Comparison of ENCODE assay signal across 8 mouse cellular contexts in genomic region chr6:89360709-89361417, GRCm38 (mm10). TPM values are rescaled to one million over a fixed set of nuclear protein-coding genes. Genes with fewer than 3 reads are reported as not detected.
DNase-seq lines count a peak whose midpoint lies in the region; ATAC-seq and TF ChIP-seq lines count a peak whose summit lies in the region.

No protein-coding gene starts in this region.

- no peaks in the 10 kb centered on the region for H3K9me3 ChIP-seq in forebrain, embryonic 13.5 days (replicated peaks)
- no peaks in the 10 kb centered on the region for H3K9me3 ChIP-seq in liver, embryonic 14.5 days (ENCODE audit: control insufficient read depth, low read length)

- H3K4me1 ChIP-seq in forebrain, embryonic 13.5 days, result peaks cover 63% of the 10 kb centered on the region
- H3K4me1 ChIP-seq in liver, embryonic 14.5 days (replicated peaks; ENCODE audit: control insufficient read depth in 2 of 2, insufficient read depth in 2 of 2, low read length in 1 of 2), result peaks cover 0 to 7% of the 10 kb centered on the region in 2 experiments; a peak in 2 of 4 replicates

- WGBS in forebrain, embryonic 13.5 days, result 45% methylated on average over 8 of the region's 8 CpGs
- 43% methylated on average over 8 of the region's 8 CpGs for WGBS in liver, embryonic 14.5 days (ENCODE audit: insufficient replicate concordance)

- H3K27ac ChIP-seq in forebrain, embryonic 13.5 days, result peak overlapping the region; percentile 80; the same call in 1 of the 2 replicates
- no peak overlapping the region for H3K27ac ChIP-seq in liver, embryonic 14.5 days

- peak overlapping the region; percentile 99 for H3K9ac ChIP-seq in forebrain, embryonic 13.5 days
- H3K9ac ChIP-seq in liver, embryonic 14.5 days (replicated peaks), result no peak overlapping the region; the same call in 1 of the 2 replicates

- peak; percentile 4; the same call in 1 of the 2 replicates for TF ChIP-seq CTCF in liver, embryonic 14.5 days (IDR thresholded peaks at IDR 0.05; ENCODE audit: low read depth)

- H3K4me3 ChIP-seq in forebrain, embryonic 13.5 days, result peak overlapping the region; percentile 98
- H3K4me3 ChIP-seq in liver, embryonic 14.5 days (ENCODE audit: insufficient read depth in 1 of 2, low read depth in 2 of 2, low read length in 2 of 2), result peak overlapping the region; percentile 51 to 61; a peak in 3 of 4 replicates

- DNase-seq in cerebellum, postnatal 4 days (ENCODE audit: low spot score in 2 of 2), result no peak
- DNase-seq in 3134 (ENCODE audit: extremely low read depth, insufficient read length, low spot score), result peak; percentile 41
- DNase-seq in liver, embryonic 14.5 days (ENCODE audit: low read depth in 3 of 3, low spot score in 3 of 3), result no peak
- no peak for DNase-seq in ovary, postnatal 36 days (ENCODE audit: low spot score)
- DNase-seq in right cerebral cortex, postnatal 10 days (ENCODE audit: low spot score in 2 of 2), result no peak

- peaks cover 17% of the 10 kb centered on the region for H3K36me3 ChIP-seq in forebrain, embryonic 13.5 days (ENCODE audit: poor library complexity, severe bottlenecking)
- H3K36me3 ChIP-seq in liver, embryonic 14.5 days (replicated peaks; ENCODE audit: control insufficient read depth, insufficient read depth, low read depth), result no peaks in the 10 kb centered on the region

- 0 out of 2 replicates have a peak, but pooled peaks have one; percentile 7 for ATAC-seq in cerebellum, adult (ENCODE audit: insufficient number of reproducible peaks, low FRiP score, low TSS enrichment)
- ATAC-seq in forebrain, embryonic 13.5 days, result no peak
- ATAC-seq in liver, embryonic 14.5 days (ENCODE audit: insufficient read depth), result 0 out of 2 replicates have a peak, but pooled peaks have one; percentile 1
- no peak for ATAC-seq in frontal cortex, adult (ENCODE audit: low TSS enrichment)

- peak overlapping the region; percentile 88 for H3K4me2 ChIP-seq in forebrain, embryonic 13.5 days
- H3K4me2 ChIP-seq in liver, embryonic 14.5 days (ENCODE audit: low read depth), result peak overlapping the region; percentile 73

- TF ChIP-seq EP300 in liver, embryonic 14.5 days (IDR thresholded peaks at IDR 0.05; ENCODE audit: low read depth), result no peak

- H3K27me3 ChIP-seq in forebrain, embryonic 13.5 days, result peaks cover 17% of the 10 kb centered on the region
- peaks cover 8% of the 10 kb centered on the region for H3K27me3 ChIP-seq in liver, embryonic 14.5 days (ENCODE audit: control insufficient read depth, insufficient read depth, low read length)

RNA-seq across cellular contexts. Expression of gene Plxna1, which starts 1.6 kb away (rescaled TPM):
- 34.8 and 37.4 TPM in 2 replicates for polyA plus RNA-seq in forebrain, embryonic 13.5 days (2015; fragmentation: Nextera tagmentation; extraction: Ambion mirVana)
- polyA plus RNA-seq in liver, embryonic 14.5 days (2012; rRNA removed), result 2.6 TPM in 2 replicates
- 1.7 TPM in 2 replicates for polyA plus RNA-seq in liver, embryonic 14.5 days (2014; fragmentation: Nextera tagmentation; extraction: Ambion mirVana)

Comparison
In these comparisons a context has a peak if more than half of its experiments do, and no peak if none do; other contexts are left out.
1. ATAC-seq: peak in cerebellum, adult (single experiment) and liver, embryonic 14.5 days (single experiment); none in forebrain, embryonic 13.5 days (single experiment) and frontal cortex, adult (single experiment).